Mouse (Mus musculus) hindbrain, embryonic 15.5 days (tissue): ENCODE results near the gene Ddx52. TPM values are rescaled to one million over a fixed set of nuclear protein-coding genes. Genes with fewer than 3 reads are reported as not detected.

Experiments
- ATAC-seq: fragments of 200-750 bp; cut with Nextera tagmentation; 2 replicates; pipeline ENCODE4 v1.8.0; 2017; ENCODE audit warnings: low read depth, moderate number of reproducible peaks, moderate TSS enrichment; ENCODE audit not compliant: low FRiP score
- H3K27ac ChIP-seq: fragments of 300-500 bp; sonication (generic); replicated peaks from 2 replicates; pipeline ENCODE4 v1.5.1; 2015; ENCODE audit warnings: mild to moderate bottlenecking, inconsistent platforms
- H3K27me3 ChIP-seq: fragments of 300-500 bp; sonication (generic); 2 replicates; pipeline ENCODE4 v1.6.1; 2015; ENCODE audit warnings: control low read depth, inconsistent platforms
- H3K36me3 ChIP-seq: fragments of 300-500 bp; sonication (generic); 2 replicates; pipeline ENCODE4 v1.6.1; 2015; ENCODE audit warnings: control low read depth, inconsistent platforms
- H3K4me1 ChIP-seq: fragments of 300-500 bp; sonication (generic); replicated peaks from 2 replicates; pipeline ENCODE4 v1.6.1; 2015; ENCODE audit warnings: control low read depth, inconsistent platforms
- H3K4me2 ChIP-seq: fragments of 300-500 bp; sonication (generic); 2 replicates; pipeline ENCODE4 v1.6.1; 2015; ENCODE audit warnings: moderate library complexity, mild to moderate bottlenecking, inconsistent platforms
- H3K4me3 ChIP-seq: fragments of 300-500 bp; sonication (generic); 2 replicates; pipeline ENCODE4 v1.5.1; 2015; ENCODE audit warnings: mild to moderate bottlenecking, inconsistent platforms
- H3K9ac ChIP-seq: fragments of 300-500 bp; sonication (generic); 2 replicates; pipeline ENCODE4 v1.6.1; 2015; ENCODE audit warnings: inconsistent platforms
- H3K9me3 ChIP-seq: fragments of 300-500 bp; sonication (generic); 2 replicates; pipeline ENCODE4 v1.6.1; 2016; ENCODE audit warnings: control low read depth, inconsistent platforms
- WGBS: fragments of 180-500 bp; shearing (Covaris S2); methylation state at CpG from one replicate; pipeline ENCODE4 v1.1.7; 2015; 5-methylcytosine and 5-hydroxymethylcytosine counted together
- polyA plus RNA-seq: library from polyadenylated mRNA; unstranded; fragments of >200 nt; fragmentation: Nextera tagmentation; extraction: Ambion mirVana; gene quantifications from 2 replicates; pipeline ENCODE4 v1.2.1, GENCODE M21; 2015

The Ddx52 gene
- polyA plus RNA-seq, 1 experiment from 2014 or later: 21.3 TPM

GRCm38 (mm10) chr11:83975488-83975887, 33.6 kb downstream of the Ddx52 start:
- Histone ChIP-seq H3K4me2 (no peak overlapping the region), H3K4me1 (0 out of 2 replicates have a peak, but pooled peaks cover 2% of the 10 kb centered on the region), H3K9ac (no peak overlapping the region), H3K9me3 (no peaks in the 10 kb centered on the region), H3K27ac (no peak overlapping the region), H3K27me3 (no peaks in the 10 kb centered on the region), H3K36me3 (peaks cover 66% of the 10 kb centered on the region), H3K4me3 (no peak overlapping the region)
- WGBS: 89% methylated on average over 1 of the region's 1 CpGs
- ATAC-seq: no peak

DNA sequence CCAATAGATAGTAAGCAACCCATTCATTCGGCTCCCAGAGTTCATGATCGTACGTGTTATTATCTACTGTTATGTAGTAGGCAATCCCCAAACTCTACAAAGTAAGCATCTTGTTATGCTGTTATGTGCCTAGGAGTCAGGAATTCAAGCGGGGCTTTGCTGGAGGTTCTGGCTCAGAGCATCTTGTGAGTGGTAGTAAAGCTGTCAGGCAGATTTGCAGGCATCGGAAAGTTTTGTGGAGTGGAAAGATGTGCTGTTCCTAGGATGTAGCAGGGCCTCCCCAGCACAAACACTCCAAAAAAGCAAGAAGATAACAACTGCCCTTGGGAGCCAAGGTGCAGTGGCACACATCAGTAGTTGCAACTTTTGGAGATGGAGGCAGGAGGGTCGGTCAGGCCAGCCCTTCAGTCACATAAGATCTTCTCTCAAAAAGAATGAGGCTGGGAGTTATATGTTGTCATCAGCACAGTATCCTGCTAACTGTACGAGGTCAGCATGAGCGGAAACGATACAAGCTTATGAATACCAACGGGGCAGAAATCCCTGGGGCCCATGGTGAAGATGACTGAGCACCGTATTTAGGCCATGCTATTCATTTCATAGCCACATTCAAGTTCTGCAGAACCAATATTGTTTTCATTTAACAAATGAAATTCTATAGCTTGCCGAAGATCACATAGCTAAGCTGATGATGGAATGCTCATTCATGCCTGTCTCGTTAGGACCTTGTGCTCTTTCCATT, 34.5 kb downstream of the Ddx52 start:
- Histone ChIP-seq H3K9me3 (no peaks in the 10 kb centered on the region), H3K4me3 (no peak overlapping the region), H3K4me2 (no peak overlapping the region), H3K9ac (no peak overlapping the region), H3K27ac (no peak overlapping the region), H3K36me3 (peaks cover 72% of the 10 kb centered on the region), H3K4me1 (0 out of 2 replicates have a peak, but pooled peaks cover 2% of the 10 kb centered on the region), H3K27me3 (no peaks in the 10 kb centered on the region)
- 89% methylated on average over 13 of the region's 13 CpGs for WGBS
- no peak for ATAC-seq

DNA sequence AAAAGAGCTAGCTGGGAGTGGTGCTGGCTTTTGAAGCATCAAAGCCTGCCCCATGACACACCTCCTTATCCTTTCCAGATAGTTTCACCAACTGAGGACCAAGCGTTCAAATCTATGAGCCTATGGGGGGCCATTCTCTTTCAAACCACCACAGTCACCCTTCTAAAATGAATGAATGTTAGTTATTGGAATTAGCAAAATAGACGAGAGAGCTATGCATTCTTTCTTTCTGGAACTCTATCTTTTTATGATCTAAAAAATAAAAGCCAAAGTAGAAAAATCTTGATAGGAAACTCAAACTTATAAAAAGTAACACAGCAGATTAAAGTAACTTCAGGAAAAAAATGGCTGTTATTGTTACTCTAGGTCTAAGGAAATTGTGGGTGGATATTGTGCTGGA, 35.9 kb downstream of the Ddx52 start:
- Histone ChIP-seq H3K4me2 (no peak overlapping the region), H3K36me3 (peaks cover 71% of the 10 kb centered on the region), H3K4me1 (0 out of 2 replicates have a peak, but pooled peaks cover 2% of the 10 kb centered on the region), H3K27me3 (no peaks in the 10 kb centered on the region), H3K9ac (no peak overlapping the region), H3K9me3 (no peaks in the 10 kb centered on the region), H3K27ac (no peak overlapping the region), H3K4me3 (no peak overlapping the region)
- no peak for ATAC-seq
- WGBS: 87% methylated on average over 2 of the region's 2 CpGs

DNA sequence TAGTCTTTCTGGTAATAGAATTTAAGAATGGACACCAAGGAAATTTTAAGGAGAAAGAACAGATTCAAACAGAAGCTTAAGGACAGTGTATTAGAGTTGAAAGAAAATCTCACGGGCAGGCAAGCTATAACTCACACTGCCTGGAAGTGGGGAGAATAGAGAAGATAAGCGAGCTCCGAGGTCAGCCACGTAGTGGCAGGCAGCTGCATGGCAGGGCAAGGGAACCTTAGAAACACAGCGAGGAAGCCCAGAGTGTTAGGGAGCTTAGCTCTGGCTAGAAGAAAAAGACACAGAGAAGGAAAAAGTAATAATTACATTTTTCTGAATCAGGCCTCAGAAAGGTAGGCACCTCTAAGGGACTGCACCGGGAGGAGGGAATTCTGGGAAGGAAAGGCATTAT, 38.1 kb downstream of the Ddx52 start:
- no peak for ATAC-seq
- H3K4me1 ChIP-seq: no peaks in the 10 kb centered on the region
- no peak overlapping the region for H3K4me3 ChIP-seq
- 94% methylated on average over 6 of the region's 6 CpGs for WGBS
- H3K9ac ChIP-seq: no peak overlapping the region
- no peaks in the 10 kb centered on the region for H3K9me3 ChIP-seq
- no peak overlapping the region for H3K4me2 ChIP-seq
- no peak overlapping the region for H3K27ac ChIP-seq
- peaks cover 73% of the 10 kb centered on the region for H3K36me3 ChIP-seq
- no peaks in the 10 kb centered on the region for H3K27me3 ChIP-seq

DNA sequence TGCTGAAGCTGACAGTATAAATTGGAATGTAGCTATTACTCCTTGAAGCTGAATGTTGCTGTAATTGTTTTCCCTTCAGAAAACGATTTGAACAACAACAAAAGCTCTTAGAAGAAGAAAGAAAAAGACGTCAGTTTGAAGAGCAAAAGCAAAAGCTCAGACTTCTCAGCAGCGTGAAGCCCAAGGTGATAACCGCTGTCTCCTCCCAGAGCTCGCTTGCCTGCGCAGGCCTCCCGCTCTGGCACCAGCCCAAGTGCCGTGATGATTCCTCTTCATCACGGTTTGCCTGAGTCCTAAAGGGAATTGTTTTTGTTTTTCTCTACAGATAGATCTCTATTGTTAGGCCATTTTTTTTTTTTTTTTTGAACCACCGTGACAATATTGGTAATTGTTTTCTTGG, 39.5 kb downstream of the Ddx52 start:
- Histone ChIP-seq H3K4me2 (no peak overlapping the region), H3K9ac (no peak overlapping the region), H3K27ac (no peak overlapping the region), H3K9me3 (no peaks in the 10 kb centered on the region), H3K4me3 (no peak overlapping the region), H3K36me3 (peaks cover 83% of the 10 kb centered on the region), H3K27me3 (no peaks in the 10 kb centered on the region), H3K4me1 (no peaks in the 10 kb centered on the region)
- ATAC-seq: no peak
- 72% methylated on average over 10 of the region's 10 CpGs for WGBS

DNA sequence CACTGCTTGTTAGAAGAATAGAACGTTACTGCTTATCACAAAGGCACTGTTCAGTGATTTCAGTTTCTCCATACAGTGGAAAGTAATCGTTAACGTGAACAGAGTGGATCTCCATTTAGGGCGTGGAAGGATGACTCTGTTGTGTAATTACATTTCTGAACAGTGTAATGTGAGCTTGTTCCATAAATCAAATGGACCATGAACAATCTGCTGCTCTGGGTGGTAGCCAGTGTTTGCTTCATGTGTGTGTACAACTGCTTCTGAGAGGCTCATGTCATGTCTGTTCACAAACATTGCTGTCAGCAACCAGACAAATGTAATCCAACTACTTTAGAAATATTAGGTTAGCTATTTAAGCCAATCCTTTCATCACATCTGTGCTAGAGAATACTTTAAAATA, 49.8 kb downstream of the Ddx52 start:
- H3K27me3 ChIP-seq: no peaks in the 10 kb centered on the region
- H3K36me3 ChIP-seq: peaks cover 90% of the 10 kb centered on the region

DNA sequence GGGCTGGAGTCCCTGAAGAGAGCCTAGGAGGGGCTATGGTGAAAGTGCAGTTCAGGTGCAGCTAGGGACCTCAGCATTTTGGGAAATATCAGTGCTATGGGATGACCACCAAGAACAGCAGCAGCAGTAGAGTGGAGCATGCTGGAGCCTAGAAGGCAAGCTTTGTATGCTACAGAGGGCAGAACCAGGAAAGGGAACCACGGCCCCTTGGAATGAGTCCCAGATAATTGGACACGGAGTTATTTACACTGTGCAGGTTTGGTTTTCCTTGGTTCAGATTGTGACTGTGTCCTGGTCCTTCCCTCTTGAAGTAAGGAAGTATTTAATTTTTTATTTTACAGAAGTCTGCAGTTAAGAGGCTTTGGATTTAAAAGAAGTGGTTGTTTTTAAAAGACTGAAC, 51.6 kb downstream of the Ddx52 start:
- Histone ChIP-seq H3K9me3 (no peaks in the 10 kb centered on the region), H3K27ac (no peak overlapping the region), H3K9ac (no peak overlapping the region), H3K36me3 (peaks cover 91% of the 10 kb centered on the region), H3K4me2 (no peak overlapping the region), H3K4me1 (no peaks in the 10 kb centered on the region), H3K4me3 (no peak overlapping the region), H3K27me3 (no peaks in the 10 kb centered on the region)
- ATAC-seq: no peak
- whole genome bisulfite sequencing: 75% methylated on average over 2 of the region's 2 CpGs

More for the DNA sequence above, 49.8 kb downstream of the Ddx52 start:
- no peak overlapping the region for H3K27ac ChIP-seq
- 69% methylated on average over 4 of the region's 4 CpGs for WGBS
- H3K9me3 ChIP-seq: no peaks in the 10 kb centered on the region
- no peak overlapping the region for H3K9ac ChIP-seq
- H3K4me2 ChIP-seq: no peak overlapping the region
- H3K4me3 ChIP-seq: no peak overlapping the region
- no peaks in the 10 kb centered on the region for H3K4me1 ChIP-seq
- ATAC-seq: no peak

DNA sequence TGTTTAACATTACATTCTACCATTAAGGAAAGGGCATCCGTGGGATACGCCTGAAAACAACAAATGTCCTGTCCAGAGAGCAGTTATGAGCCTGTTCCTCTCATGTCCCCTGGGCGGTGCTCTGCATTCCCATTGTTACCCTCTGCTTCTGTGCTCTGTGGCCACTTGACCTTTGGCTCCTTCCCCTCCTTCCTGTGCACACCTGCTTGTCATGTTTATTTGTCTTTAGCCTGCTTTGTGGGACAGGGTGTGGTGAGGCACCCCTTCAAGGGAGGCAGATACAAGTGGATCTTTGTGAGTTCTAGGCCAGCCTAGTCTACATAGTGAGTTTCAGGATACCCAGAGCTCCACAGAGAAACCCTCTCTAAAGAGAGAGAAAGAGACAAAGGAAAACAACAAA, 52.6 kb downstream of the Ddx52 start:
- Histone ChIP-seq H3K4me2 (no peak overlapping the region), H3K4me3 (no peak overlapping the region), H3K4me1 (no peaks in the 10 kb centered on the region), H3K27ac (no peak overlapping the region), H3K9me3 (no peaks in the 10 kb centered on the region), H3K36me3 (peaks cover 95% of the 10 kb centered on the region), H3K27me3 (no peaks in the 10 kb centered on the region), H3K9ac (no peak overlapping the region)
- ATAC-seq: no peak
- WGBS: 82% methylated on average over 3 of the region's 3 CpGs

DNA sequence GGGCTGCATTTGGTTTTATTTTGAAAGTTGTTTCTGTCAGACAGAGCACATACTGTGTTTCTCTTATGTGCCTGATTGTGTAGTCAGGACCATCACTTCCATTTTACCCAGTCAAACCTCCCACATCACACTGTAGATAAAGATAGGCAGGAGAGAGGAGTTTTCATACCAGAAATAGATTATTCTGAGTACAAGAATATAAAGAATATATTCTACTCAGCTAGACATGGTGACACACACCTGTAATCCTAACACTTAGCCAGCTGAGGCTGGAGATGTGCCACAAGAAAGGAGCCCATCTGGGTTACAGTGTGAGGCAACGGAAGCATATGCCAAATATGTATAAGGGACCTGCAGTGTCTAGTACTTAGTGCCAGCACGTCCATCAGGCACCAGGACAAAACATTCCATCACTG, 53.7 kb downstream of the Ddx52 start:
- no peak overlapping the region for H3K4me2 ChIP-seq
- H3K4me1 ChIP-seq: no peaks in the 10 kb centered on the region
- ATAC-seq: no peak
- no peak overlapping the region for H3K9ac ChIP-seq
- H3K9me3 ChIP-seq: no peaks in the 10 kb centered on the region
- no peak overlapping the region for H3K27ac ChIP-seq
- H3K36me3 ChIP-seq: peaks cover 92% of the 10 kb centered on the region
- WGBS: 92% methylated on average over 2 of the region's 2 CpGs
- no peak overlapping the region for H3K4me3 ChIP-seq
- H3K27me3 ChIP-seq: no peaks in the 10 kb centered on the region

GRCm38 (mm10) chr11:83997171-83997868, 55.5 kb downstream of the Ddx52 start:
- Histone ChIP-seq H3K36me3 (peaks cover 92% of the 10 kb centered on the region), H3K9me3 (no peaks in the 10 kb centered on the region)
- ATAC-seq: no peak

GRCm38 (mm10) chr11:83998993-83999392, 57.1 kb downstream of the Ddx52 start:
- no peaks in the 10 kb centered on the region for H3K4me1 ChIP-seq
- peak overlapping the region; percentile 22; the same call in 1 of the 2 replicates for H3K27ac ChIP-seq
- peaks cover 94% of the 10 kb centered on the region for H3K36me3 ChIP-seq
- no peaks in the 10 kb centered on the region for H3K27me3 ChIP-seq
- H3K4me3 ChIP-seq: no peak overlapping the region
- H3K9ac ChIP-seq: no peak overlapping the region
- no peak overlapping the region for H3K4me2 ChIP-seq
- no peak for ATAC-seq
- 72% methylated on average over 3 of the region's 3 CpGs for WGBS
- H3K9me3 ChIP-seq: no peaks in the 10 kb centered on the region

More at GRCm38 (mm10) chr11:83997171-83997868, 55.5 kb downstream of the Ddx52 start:
- Histone ChIP-seq H3K9ac (no peak overlapping the region), H3K4me1 (no peaks in the 10 kb centered on the region), H3K27me3 (no peaks in the 10 kb centered on the region), H3K4me3 (no peak overlapping the region), H3K27ac (no peak overlapping the region), H3K4me2 (no peak overlapping the region)
- WGBS: 93% methylated on average over 5 of the region's 5 CpGs

- Histone ChIP-seq H3K9me3 (no peaks in the 10 kb centered on the region), H3K27ac (peak overlapping the region; percentile 22; the same call in 1 of the 2 replicates), H3K27me3 (no peaks in the 10 kb centered on the region), H3K4me3 (no peak overlapping the region), H3K4me2 (no peak overlapping the region), H3K4me1 (no peaks in the 10 kb centered on the region), H3K36me3 (peaks cover 94% of the 10 kb centered on the region), H3K9ac (no peak overlapping the region)
- WGBS: 69% methylated on average over 4 of the region's 4 CpGs
- no peak for ATAC-seq
These were observed 57.6 kb downstream of the Ddx52 start for GRCm38 (mm10) chr11:83999411-83999915.
